Mouse (Mus musculus) frontal cortex, adult (tissue): ENCODE measurements around the gene Dcun1d1.
A peak's percentile ranks its signal among the peaks of the same experiment; 100 is the strongest.

ENCODE experiments used
- ATAC-seq: cut with Nextera tagmentation; 2 replicates; pipeline ENCODE4 v1.9.2; 2017; ENCODE audit warnings: mild to moderate bottlenecking, moderate library complexity, mixed read lengths; ENCODE audit not compliant: low TSS enrichment

Gene Dcun1d1

DNA sequence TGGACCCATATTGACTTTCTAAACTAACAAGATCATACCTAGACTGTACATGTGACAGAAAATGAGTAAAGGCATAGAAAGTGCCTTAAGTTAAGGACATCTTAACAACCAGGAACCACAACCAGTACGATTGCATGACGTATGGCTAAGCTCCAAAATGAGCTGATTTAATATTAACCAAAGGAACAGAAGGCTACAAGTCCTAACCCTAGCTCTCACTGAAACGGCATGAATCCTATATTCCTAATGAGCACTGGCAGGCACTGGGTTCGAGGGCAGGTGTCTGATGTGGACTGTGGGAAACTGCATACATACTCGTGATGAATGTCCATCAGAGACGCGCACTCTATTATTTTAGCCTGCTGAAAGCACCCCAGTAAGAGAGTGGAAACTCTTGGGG is 5.9 kb downstream of the Dcun1d1 start:
- ATAC-seq: no peak

DNA sequence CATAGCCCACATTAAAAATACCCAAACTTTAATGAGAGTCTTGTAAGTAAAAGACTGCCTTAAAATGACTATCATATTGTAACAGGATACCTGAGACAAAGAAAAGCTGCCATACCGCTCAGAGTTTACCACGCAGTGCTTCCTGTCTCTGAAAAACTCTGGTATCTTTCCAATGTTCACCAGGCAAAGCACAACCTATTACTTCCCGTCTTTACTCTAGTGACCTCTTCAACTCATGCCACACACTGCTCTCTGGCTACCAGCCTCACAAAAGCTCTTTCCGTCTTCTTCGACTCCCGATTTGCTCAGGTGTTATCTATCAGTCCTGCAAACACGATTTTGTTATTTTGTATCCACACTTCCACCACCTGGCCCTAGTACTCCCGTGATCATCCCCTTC is 7.4 kb downstream of the Dcun1d1 start:
- no peak for ATAC-seq

GRCm38 (mm10) chr3:35929406-35929805 is 7.8 kb downstream of the Dcun1d1 start:
- peak; percentile 42 for ATAC-seq

DNA sequence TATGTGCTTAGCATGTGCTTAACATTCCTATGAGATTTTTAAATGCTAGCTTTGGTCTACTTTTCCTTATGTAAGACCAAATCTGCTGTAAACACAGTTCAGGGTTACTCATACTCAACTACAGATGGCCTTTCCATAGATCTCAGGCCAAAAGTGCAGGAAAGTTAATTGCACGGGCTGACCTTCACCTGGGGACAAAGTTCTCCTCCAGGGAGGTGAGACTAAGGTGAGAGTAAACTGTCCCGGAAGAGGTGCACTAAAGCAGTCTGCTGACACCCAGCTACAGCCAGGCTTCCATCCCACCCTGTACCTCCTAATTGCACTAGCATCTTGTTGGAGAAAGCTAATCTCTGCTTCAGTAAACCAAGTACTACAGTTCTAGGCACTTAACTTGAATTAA is 11.4 kb downstream of the Dcun1d1 start:
- no peak for ATAC-seq

- no peak for ATAC-seq
Measured at GRCm38 (mm10) chr3:35924007-35924406, 13.2 kb downstream of the Dcun1d1 start.

- ATAC-seq: no peak
Measured at GRCm38 (mm10) chr3:35923495-35923894, 13.8 kb downstream of the Dcun1d1 start.

DNA sequence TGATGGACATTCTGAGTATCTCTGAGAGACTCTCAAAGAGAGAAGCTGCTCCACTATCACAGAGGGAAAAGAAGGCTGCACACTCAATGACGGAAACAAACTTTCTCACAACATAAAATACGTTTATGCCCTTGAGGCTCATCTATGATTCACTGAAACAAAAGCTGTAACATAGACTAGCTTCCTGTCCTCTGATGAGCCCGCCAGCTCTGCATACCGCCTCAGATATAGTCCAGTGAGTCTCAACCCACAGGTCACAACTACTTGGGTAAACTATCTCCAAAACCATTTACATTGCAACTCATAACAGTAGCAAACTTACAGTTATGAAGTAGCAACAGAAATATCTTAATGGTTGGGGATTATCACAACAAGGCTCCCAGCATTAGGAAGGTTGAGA is 14.7 kb downstream of the Dcun1d1 start:
- no peak for ATAC-seq

DNA sequence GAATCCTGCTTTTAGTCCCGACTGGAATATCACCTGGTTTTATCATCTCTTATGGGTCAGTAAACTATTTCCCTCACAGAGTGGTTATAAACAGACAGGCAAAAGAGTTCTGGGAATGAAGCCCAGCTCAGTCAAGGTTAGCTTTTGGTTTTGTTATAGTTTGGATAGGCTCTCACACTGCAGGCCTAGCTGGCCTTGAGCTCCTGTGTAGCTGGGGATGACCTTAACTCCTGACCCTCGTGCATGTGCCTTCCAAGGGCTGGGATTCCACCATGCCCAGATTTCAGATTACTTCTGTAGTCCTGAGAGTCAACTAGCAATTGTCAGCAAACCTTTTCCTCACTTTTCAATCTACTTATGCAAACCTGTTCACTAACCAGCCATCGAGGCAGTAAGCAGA is 19.0 kb downstream of the Dcun1d1 start:
- ATAC-seq: no peak

- ATAC-seq: peak; percentile 23; the same call in 1 of the 2 replicates
Measured at GRCm38 (mm10) chr3:35908982-35909680, 28.1 kb downstream of the Dcun1d1 start.

DNA sequence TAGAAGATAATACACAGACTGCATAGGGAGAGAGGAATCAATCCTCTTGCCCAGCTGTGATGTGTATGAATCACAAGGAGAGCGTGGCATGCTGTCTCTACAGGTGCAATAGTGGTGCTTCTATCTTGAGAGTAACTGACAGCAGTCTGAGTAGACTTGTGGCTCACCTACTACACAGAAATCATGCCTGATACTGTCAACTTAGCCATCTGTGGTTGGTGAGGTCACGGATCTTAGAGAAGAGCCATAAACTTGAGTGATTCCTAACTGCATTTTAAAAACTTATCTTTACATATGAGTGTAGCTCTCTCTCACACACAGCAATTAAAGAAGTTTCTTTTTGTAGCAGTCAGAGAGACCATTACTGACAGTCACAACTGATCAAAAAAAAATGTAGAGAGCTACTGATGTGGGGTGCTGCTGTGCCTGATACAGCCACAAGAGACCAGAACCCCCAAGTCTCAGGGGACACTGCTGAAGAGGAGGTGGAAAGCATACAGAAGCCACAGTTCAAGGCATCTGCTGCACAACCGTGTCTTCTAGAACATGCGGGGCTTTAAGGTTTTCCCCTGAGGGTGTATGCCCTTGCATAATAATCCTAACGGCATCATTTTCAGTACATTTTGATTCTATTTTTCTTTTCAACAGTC is 36.6 kb downstream of the Dcun1d1 start:
- ATAC-seq: no peak

GRCm38 (mm10) chr3:35899109-35899508 is 38.1 kb downstream of the Dcun1d1 start:
- ATAC-seq: no peak

DNA sequence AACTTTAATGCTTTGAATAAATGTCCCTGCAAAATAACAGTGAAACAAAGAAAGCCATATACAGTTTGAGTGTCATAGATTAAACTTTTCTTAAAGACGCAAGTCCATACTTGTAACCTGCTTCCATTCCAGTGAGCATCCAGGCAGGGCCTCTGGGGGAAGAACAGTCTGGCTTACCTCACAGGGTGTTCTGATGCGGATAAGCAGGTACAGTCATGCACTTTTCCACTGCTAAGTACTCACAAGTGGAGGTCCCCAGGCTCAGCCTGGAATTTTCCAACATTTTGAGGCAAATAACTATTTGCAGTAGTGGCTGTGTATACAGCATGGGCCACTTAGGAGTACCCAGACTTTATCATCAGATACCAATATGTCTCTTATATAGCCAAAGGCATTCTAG is 39.3 kb downstream of the Dcun1d1 start:
- no peak for ATAC-seq

- ATAC-seq: no peak
Measured at GRCm38 (mm10) chr3:35893156-35893555, 44.1 kb downstream of the Dcun1d1 start.

DNA sequence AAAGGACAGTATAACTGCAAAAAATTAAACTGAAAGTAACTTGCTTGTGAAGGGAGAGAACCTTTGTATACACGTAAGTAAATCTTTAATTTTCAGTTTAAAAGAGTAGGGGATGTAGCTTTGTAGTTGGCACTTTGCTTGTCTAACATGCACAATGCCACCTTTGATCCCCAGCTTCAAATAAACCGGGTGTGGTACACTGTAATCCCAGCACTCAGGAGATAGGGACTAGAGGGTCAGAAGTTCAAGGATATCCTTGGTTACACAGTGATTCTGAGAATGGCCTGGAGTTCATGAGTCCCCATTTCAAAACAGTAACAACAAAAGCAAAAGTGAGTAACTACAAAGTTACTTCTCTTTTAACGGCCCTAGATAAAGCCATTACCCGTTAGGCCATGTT is 46.1 kb downstream of the Dcun1d1 start:
- ATAC-seq: no peak

GRCm38 (mm10) chr3:35889531-35889930 is 47.7 kb downstream of the Dcun1d1 start:
- no peak for ATAC-seq

DNA sequence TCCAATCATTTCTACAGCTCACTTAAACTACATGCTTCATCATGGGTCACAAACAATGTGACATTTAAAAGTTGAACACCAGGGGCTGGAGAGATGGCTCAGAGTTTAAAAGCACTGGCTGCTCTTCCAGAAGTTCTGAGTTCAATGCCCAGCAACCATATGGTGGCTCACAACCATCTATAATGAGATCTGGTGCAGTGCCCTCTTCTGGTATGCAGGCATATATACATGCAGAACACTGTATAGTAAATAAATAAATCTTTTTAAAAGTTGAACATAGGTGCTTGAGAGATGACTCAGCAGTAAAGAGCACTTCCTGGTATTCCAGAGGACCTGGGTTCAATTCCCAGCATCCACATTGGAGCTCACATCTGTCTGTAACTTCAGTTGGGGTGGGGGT is 54.0 kb downstream of the Dcun1d1 start:
- no peak for ATAC-seq

DNA sequence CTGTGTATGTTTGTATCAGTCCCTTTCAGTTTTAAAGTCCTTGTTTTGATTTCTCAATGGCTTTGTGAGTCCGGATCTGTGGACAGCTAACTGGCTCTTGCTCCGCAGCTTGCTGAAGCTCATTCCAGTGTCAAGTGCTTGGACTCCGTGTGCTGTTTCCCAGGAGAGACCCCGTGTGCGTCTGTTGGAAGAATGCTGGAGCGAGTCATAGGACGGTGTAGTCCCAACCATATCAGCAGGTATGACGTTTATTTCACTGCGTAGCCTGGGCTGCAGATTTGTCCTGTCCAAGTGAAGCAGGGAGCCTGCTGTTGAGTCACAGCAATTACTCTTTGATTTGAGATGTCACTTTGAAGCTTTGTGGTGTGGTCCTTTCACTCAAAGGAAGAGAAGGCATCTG is 87.9 kb downstream of the Dcun1d1 start:
- ATAC-seq: no peak
